Mouse (Mus musculus) myocyte (in vitro differentiated cells): Measurements from ENCODE around the gene Plvap.

ENCODE experiments used
- E2F4 ChIP-seq: IDR thresholded peaks from one replicate; pipeline ENCODE4 v1.6.1; 2011; ENCODE audit warnings: mild to moderate bottlenecking, control low read depth, moderate library complexity; ENCODE audit not compliant: insufficient read depth
- MAX ChIP-seq: IDR thresholded peaks from one replicate; pipeline ENCODE4 v1.6.1; 2011; ENCODE audit warnings: low read depth, mild to moderate bottlenecking, control low read depth
- MYOD1 ChIP-seq, 3 experiments: IDR thresholded peaks; one replicate each; pipeline ENCODE4 v1.6.1; 2011; ENCODE audit warnings: control low read depth in 2 of 3, low read depth in 2 of 3, mild to moderate bottlenecking in 2 of 3, moderate library complexity in 1 of 3; ENCODE audit not compliant: insufficient read length in 2 of 3, control insufficient read depth in 1 of 3
- MYOG ChIP-seq, 3 experiments: IDR thresholded peaks; one replicate each; pipeline ENCODE4 v1.6.1; 2011; ENCODE audit warnings: control low read depth in 2 of 3, low read depth in 2 of 3, mild to moderate bottlenecking in 2 of 3; ENCODE audit not compliant: insufficient read length in 2 of 3, control insufficient read depth in 1 of 3, insufficient read depth in 1 of 3
- POLR2A ChIP-seq: IDR thresholded peaks from one replicate; pipeline ENCODE4 v1.6.1; 2011; ENCODE audit warnings: low read depth, mild to moderate bottlenecking, control low read depth, moderate library complexity; ENCODE audit not compliant: insufficient read length
- POLR2AphosphoS2 ChIP-seq: IDR thresholded peaks from one replicate; pipeline ENCODE4 v1.6.1; 2011; ENCODE audit warnings: low read depth, control low read depth; ENCODE audit not compliant: insufficient read length
- SRF ChIP-seq: IDR thresholded peaks from one replicate; pipeline ENCODE4 v1.6.1; 2011; ENCODE audit warnings: low read depth; ENCODE audit not compliant: control insufficient read depth, insufficient read length
- TCF12 ChIP-seq: IDR thresholded peaks from one replicate; pipeline ENCODE4 v1.6.1; 2011; ENCODE audit warnings: mild to moderate bottlenecking, control low read depth; ENCODE audit not compliant: poor library complexity, insufficient read depth, severe bottlenecking
- USF1 ChIP-seq: IDR thresholded peaks from one replicate; pipeline ENCODE4 v1.6.1; 2011; ENCODE audit warnings: low read depth, mild to moderate bottlenecking, control low read depth, moderate library complexity

DNA sequence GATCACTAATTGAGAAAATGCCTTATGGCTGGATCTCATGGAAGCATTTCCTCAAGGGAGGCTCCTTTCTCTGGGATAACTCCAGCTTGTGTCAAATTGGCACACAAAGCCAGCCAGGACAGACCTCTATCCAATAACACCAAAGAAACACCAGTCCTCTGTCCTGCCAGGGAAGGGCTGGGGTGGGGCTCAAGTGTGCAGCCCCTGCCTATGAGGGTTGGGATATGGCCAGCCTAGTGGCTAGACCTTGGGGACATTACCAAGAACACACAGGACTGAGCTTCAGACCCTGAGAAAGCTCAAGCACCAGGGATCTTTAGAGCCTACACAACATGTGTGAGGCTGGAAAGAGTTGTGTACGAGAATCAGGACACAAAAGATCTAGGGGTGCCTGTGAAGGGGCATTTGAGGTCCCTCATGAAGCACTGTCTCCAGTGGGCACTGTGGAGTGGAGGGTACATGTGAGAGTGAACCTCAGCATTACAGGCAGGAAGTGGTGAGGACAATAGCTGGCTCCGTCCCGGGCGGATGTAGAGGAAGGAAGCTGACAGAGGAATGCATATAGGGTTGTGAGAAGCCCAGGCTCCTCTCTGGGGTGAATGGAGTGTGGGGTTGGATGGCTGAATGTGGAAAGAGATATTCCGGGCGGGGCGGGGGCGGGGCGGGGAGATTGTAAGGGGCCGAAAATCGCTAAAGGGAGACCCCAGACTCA lies 17.0 kb upstream of the Plvap start:
- TF ChIP-seq POLR2A (no peak), E2F4 (no peak), MYOG (IDR thresholded peaks at IDR 0.05; ENCODE audit: control insufficient read depth in 1 of 3, insufficient read depth in 1 of 3, insufficient read length in 2 of 3, low read depth in 2 of 3) (no peak), SRF (no peak), TCF12 (no peak), MAX (no peak), MYOD1 (IDR thresholded peaks at IDR 0.05; ENCODE audit: control insufficient read depth in 1 of 3, insufficient read length in 2 of 3, low read depth in 2 of 3) (no peak), USF1 (no peak), POLR2AphosphoS2 (no peak)
